Mouse (Mus musculus) cerebellum, postnatal 4 days (tissue): ENCODE measurements around the gene Lekr1.
A peak's percentile ranks its signal among the peaks of the same experiment; 100 is the strongest.

Source experiments
- DNase-seq, 2 experiments: peaks; one replicate each; pipeline ENCODE4 v3.0.0; 2022; ENCODE audit warnings: low spot score in 2 of 2, mixed read lengths in 1 of 2

Gene Lekr1

DNA sequence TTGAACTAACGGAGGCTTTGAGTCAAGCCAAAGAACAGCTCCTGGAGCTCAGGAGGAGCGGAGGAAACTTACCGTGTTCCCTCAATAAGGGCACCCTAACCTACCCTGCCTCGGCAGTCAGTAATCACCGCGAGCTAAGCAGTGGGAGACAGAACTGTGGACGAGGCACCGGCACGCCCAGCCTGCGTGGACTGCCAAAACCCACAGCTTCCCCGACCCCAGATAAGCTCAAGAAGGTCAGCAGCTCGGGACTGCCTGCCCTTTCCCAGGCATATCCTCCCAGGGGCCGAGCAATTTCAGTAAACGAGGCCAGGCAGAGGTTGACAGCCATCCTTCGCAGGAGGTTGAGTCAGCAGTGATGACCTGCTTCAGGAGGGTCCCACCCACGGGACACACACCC is 164.8 kb downstream of the Lekr1 start:
- DNase-seq: no peak

DNA sequence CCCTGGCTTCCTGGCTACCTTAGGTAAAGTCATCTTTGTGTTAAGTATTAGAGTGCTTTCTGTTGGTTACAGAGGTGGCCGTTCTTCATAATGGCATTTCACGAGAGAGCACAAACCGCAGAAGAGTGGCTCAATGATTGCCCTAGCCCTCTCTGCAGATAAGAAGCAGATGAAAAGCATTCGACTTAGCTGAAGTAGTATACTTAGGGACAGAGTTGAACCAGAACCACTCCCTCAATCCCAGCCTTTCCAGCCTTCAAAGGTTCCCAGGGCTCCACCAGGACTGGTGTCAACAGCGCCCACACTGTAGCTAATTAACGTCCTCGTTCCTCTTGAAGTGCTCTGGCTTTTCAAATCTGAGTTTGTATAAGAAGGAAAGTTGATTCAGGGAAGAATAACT is 166.4 kb downstream of the Lekr1 start:
- DNase-seq: no peak

DNA sequence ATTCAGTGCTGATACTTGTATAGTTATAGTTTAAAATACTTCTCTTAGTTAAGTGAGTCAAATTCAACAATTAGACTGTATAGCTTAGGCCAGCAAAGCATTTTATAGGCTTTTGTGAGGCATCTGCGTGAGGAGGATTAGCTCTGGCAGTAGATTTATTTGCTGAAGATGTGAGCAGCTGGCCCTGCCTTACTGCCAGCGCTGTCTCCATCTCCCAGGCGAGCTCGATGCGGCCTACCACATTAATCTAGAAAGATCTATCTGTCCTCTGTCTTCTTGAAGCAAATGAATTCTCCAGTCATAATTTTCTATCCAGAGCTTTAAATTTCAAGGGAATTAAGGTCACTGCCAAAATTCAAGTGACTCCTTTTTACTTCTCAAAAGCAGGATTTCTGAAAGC is 170.4 kb downstream of the Lekr1 start:
- no peak for DNase-seq

DNA sequence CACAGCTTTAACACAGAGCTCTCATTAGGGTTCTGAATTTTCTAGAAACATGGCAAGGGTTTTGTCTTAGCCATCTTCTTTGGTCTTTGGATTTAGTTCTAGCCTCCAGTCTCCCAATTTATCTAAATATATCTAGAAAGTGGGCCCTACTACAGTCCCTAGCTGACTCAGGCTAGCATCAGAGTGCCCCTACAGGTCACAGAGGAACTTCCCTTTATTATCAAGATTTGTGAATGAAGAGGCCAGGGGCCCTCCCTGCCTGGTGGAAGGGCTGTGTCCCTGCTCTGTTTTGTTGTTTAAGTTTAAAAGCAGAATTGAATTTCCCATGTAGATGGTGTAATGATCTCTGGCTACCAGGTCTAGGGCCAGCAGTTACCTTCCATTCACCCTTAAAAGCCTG is 173.6 kb downstream of the Lekr1 start:
- DNase-seq: no peak

DNA sequence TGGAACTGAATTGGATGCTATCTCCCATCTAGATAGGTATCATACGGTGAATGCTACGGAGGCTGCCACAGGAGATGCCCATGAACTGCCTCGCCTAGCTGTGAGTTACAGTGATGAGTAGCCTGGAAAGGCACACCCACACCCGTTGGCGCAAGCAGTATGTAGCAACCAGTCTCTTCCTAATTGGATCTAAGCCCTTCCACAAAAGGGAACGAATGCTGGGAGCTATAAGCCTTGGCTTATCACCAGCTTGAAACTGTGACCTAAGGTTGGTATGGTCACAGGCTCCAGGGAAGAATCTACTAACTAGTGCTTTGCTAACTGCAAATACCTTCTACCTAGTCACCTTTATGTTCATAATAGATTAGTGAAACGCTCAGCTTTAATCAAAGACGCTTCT is 175.1 kb downstream of the Lekr1 start:
- DNase-seq: no peak

DNA sequence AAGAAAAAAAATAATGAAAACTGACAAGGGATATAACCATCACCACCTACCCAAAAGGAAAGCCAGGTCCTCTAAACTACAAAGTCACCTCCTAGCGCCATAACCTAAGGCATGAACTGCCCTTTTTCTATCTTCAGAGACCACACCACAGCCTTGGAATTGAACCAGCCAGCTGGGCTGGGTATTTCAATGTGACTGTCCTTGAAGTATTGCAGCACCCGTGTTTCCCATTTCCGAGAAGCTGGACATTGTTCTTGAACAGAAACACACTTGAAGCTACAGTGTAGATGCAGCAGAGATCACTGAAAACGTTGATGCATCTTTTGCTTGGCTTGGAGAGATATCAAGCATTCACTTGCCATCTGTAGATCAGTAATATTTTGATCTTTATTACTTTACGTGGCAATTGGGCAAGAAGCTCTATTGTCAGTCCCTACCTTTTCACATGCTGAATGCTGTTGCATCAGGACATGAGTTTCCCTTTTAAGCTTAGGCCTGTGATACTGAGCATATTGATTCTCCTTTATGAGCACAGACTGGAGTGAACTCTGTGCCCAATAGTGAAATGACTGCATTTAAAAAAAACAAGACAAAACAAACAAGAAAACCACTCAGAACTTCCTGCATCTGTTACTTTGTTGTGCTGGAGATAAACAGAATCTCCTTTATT is 176.6 kb downstream of the Lekr1 start:
- DNase-seq: no peak

DNA sequence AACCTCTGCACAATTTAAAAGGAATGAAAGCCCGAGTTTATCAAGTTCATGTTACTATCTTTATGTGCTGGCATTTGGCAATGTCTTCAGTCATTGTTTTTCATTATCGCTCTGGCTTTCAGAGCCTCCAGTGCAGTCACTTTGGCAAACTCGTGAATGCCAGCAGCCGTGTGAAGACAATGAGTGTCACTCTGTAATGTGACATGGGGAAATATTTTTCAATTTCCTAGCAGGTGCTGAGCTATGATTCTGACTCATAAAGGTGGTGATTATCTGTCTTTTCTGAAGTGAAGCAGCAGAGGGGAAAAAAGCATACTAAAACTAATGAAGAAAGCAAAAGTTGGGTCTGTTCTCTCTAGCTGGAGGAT is 177.1 kb downstream of the Lekr1 start:
- no peak for DNase-seq

DNA sequence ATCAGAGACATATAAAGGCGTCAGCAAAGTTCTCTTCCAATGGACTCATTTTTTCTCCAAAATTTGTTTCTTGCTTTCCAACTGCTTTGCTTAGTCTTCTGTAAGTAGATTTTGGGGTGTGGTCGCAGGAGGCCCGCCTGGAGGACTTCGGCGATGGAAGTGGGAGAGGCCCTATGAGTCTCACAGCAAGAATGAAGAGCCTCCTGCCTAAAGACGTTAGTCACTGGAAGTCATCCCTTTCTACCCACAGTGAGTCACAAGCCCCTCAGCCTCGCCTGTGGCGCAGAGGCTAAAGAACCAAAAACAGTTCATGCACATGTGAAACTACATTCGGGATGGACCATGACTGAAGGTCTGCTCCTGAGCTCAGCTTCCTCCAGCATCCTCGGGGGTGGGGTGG is 178.3 kb downstream of the Lekr1 start:
- DNase-seq: no peak

DNA sequence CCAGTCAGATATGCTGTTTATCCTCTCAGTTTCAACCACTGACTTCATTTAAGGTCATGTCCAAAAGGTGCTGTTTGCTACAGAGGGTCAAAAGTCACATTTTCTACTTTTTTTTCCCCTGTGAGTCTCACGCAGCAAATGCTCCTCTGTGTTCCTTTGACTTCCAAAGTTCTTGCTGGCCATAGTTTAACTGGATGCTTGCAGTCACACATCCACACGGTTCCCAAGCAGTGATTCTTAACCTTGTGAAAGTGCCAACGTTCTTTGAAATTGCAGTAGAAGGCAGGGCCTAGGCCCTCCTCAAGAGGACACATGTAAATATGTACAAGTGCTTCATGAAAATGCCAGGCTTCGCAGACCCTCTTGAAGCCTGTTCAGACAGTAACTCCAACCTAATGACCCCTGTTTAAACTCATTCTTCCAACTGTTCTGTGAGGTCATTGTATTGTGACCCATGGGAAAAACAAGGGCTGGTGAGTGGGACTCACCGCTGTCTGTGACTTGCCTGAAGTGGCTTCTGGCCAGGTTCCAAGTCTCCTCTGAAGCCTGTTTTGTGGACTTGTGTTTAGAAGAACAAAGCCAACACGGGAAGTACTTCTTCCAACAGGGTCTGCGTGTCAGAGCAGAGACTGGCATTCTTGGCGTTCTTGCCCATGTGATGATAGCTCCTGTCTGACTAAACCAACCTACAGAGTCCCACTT is 179.0 kb downstream of the Lekr1 start:
- DNase-seq: no peak

DNA sequence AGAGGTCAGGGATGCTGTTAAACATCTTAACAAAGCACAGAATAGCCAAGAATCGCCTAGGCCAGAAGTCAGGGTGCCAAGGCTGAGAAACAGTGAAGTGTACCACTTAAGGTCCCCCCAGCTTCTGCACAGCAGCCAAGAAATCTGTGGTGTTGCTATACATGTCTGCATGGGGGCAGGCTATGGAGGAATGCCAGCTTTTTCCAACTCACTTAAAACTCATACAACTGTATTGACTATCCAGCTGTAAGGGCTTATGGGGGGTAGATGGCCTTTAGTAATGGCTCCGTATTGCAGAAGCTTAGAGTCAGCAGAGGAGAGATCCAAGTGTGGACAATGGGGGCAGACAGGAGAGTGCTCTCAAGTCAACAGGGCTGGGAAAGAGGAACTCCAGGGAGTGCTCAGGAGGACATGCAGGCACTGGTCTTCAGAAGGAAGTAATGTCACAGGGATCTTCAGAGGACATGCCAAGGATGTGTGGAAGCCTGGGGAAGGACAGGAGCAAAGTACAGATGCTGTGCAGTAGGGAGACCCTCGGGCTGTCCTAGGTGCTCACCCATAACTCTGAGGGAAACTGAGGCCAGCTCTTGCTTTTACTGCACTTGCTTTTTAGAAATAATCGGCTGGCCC is 181.2 kb downstream of the Lekr1 start:
- DNase-seq: no peak

DNA sequence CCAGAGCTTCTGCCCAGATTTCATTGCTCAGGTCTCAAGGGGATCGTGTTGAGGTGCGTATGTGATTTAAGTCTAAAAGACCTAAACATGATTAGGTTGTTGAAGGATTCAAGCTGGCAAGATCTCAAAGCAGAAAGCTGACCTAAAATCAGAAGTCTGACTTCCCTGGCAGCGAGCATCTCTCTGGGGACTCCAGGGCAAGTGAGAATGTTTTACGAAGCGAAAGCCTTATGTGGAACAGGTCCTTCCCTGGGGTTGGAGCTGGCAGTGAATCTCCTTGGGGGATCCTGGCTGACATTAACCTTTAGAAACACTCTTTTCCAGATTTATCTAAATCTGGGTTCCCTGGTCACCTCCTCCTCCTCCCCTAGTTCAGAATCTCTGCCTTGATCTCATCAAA is 187.7 kb downstream of the Lekr1 start:
- DNase-seq: no peak

DNA sequence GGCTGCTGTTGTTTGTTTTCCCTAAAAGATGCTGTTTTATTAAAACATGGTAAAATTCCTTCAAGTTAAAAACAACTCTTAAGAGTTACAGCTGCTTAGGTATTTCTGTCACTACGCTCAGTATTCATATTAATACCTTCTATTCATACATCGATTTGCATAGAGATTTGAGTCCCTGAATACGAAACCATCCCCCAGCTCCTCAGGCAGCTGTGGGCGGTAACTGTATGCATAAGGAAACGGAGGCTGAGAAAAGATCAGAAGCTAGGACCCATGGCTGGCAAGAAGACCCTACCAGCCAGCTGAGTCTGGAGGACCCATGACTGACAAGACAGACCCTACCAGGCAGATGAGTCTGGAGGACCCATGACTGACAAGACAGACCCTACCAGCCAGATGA is 189.5 kb downstream of the Lekr1 start:
- no peak for DNase-seq

DNA sequence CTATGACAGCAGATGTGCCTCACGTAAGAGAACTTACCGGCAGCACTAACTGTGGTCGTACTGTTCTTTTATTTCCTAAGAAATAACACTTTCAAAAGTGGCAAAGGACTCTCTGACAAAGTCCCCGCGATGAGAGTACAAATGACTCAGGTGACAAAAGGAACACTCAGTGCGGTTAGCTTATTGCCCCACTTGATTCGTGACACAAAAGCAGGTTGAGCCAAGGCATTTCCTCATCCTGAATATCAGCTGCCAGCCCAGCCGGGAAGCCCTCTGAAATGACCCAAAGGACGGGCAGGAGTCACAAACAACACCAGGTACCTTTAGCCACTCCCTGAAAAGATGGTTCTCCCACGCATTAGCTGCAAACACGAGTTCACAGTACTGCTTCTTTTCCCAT is 192.1 kb downstream of the Lekr1 start:
- no peak for DNase-seq

DNA sequence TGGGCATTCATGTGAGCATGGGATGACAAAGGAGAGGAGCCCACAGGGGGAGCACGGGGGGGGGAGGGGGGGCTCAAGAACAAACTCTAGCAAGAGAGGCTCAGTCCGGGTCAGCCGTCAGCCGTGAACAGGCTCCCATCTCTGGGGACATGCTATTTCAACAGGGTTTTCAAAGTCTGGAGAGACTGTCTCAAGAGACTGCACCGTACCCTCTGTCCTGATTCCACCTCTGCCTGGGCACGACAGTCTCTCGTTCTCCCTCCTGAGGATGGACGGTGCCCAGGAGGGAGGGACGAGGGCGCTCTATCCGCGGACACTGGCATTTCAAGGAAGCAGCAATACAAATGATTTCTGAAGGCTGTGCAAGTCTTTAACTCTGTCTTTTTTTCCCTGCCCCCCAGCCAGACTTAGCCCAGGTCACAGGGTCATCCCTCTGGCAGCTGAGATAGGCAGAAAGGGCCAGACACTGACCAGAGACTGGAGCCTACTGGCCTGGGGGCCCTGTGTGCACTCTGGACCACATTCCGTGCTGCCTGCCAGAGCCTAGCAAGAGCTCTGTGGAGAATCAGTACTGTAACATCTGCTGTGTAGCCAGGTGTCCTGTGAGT is 192.8 kb downstream of the Lekr1 start:
- DNase-seq: no peak

DNA sequence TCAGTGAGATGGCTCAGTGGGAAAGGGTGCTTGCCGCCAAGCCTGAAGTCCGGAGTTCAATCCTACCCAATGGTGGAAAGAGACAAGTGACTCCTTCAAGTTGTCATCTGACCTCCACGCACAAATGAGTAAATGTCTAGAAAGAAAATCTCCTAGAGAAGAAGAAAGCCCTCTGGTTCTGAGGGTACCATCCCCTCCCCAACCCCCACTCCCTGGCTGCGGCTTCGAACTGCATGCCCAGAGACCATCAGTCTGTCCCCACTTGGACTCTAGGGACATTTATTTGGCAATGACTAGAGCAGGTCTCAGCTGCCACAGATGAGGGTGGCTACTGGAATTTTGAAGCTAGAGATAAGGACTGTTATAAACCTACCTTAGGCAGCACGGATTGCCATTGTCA is 193.7 kb downstream of the Lekr1 start:
- no peak for DNase-seq

DNA sequence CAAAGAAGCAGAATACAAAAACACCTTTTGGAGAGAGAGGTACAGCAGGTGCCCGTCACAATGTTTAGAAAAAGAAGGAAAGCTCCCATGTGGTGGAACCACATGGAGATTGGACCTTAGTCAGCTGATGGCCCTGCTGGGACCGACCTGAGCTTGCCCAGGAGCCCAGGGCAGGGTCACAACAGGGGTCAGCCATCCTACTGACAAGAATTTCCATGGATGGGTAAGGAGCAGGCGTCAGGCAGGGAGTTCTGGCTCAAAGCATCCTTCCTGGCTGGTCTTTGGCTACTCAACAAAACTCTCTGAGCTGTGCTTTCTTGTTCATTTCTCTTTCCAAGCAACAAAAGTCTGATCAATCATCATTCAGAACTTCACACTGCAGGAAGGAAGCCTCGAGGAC is 194.9 kb downstream of the Lekr1 start:
- no peak for DNase-seq

DNA sequence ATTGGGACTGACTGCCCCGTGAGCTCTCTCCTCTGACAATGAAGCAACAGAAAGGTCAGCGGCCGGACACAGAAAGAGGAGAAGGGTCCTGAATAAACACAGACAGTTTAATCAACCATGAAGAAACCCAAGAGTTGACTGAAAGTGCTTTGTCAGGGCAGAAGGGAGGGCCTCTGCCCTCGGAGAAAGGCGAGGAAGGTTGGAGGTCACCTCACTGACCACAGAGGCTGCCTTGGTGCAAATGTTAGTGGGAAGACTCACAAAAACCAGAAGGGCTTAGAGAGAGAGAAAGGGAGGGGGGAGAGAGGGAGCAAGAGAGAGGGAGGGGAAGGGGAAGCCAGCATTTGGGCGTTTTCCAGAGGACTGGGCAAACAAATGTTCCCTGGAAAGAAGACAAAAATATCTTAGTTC is 195.4 kb downstream of the Lekr1 start:
- DNase-seq: peak in 1 of 2 experiments; percentile 45

DNA sequence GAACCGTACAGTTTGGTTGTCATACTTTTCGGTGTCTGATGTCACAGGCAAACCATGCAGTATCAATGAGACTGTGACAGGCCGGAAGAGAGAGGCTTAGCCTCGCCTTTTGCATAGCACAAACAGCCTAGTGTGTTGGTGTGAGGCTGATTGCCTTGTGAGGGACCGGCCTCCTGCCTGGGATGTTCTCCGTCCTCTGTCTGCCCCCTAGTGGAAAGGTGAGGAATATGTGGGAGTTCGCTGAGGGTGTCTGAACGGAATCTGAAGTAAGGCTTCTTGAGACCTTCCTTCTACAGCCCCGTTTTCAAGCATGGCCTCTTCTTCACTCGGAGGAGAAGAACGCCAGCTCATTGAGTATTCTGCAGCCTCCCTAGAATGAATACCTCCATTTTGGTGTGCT is 197.3 kb downstream of the Lekr1 start:
- peak; percentile 65 to 87 for DNase-seq

DNA sequence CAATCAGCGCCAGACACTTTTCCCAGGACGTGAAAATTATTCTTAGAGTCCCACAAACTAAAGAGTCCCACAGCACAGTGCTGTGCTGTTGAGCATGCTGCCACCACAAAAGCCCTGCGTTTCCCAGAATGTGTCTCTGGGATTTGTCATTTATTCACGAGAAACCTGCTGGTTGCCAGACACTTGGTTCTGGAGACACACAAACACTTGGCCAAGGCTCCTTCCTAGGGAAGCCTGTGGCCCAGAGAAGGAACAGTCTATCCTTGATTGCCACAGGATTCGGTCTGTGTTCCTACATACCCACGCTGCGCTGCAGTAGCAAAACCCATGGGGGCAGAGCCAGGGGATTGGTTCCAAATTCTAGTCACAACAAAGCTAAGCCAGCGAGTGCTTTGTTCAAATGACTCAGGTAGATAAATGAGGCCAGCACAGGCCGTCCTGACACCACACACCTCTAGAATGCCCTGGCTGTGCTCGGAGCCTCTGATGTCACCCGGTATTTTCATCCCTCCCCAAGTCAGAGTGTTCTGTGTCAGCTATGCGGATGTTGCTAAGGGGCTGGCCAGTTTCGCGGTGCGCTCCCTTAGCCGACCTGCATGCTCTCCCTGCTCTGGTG is 197.8 kb downstream of the Lekr1 start:
- DNase-seq: no peak

DNA sequence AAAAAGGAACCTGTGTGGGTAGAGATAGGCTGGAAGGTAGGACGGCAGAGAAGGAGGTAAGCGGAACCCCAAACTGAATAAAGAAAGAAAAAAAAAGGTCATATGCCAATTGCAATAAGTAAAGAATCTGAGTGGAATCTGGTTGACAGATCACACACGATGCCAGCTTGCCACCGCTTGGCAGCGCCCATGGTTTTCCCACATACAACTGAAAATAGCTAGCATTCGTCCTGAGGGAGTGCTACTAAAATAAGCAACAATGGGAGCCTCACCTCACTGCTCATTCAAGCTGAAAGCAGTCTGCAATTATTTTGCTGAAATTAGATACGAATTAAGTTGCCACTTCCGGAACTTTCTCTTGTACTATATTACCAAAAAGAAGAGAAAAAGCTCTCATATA is 202.9 kb downstream of the Lekr1 start:
- DNase-seq: no peak

DNA sequence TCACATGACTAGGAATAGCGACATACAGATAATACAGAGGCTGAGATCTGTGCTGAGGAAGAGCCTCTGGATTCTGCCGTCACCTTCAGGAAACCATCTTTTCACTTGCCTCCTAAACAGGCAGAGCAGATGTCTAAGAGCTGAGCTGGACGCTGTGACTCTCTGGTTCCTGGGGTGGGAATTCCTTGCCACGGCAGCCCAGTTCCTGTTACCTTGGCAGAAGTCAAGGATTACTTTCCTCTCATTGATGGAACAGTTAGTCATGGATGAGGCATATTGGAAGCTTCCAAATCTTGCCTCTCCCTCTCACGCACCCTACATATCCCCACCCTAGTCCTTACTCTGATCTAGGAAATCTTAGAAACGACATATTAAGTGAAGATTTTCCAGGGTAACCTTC is 203.7 kb downstream of the Lekr1 start:
- no peak for DNase-seq

DNA sequence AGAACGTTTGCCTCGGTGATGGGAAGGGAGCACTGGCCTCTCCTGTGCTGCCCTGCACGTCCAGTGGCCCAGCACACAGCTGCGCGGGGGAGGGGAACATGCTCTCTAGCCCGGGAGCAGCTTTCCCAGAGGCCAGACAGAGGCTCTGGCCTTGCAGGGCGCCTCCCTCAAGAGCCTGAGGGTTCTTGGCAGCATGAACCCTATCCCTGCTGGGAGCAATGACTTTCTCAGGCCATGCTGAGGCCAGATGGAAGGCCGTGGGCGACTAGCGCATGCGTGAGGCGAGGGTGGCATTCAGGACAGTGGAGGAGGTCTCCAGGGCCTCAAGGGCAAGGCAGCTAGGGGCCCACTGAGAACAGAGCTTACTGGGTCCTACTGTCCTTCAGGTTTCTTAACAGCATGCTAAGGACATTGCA is 205.2 kb downstream of the Lekr1 start:
- DNase-seq: peak in 1 of 2 experiments; percentile 46
